Comparison of ENCODE assay signal across 33 mouse cellular contexts in the genomic region with DNA sequence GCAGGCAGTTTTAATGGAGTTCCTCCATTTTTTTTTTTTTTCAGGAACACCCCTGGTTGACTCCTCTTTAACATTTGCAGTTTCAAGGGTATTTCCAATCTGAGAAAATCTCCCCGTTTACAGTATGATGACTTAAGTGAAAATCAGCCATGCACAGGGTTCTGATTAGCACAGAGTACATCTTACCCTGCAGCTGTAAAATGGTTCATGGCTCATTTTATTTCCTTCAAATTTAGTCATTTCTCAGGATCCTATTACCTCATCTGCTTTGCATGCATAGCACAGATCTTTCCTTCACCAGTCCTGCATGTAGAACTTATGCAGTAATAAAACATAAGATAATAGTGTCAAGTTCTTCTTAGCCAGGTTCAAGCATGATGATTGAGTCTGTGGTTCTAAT.
DNase-seq lines count a peak whose midpoint lies in the region; ATAC-seq and TF ChIP-seq lines count a peak whose summit lies in the region.
"Had no signal": no experiment of that assay in that cellular context is flagged by ENCODE, and none has a peak within 500 bp of the region (broad histone marks: within the 10 kb centered on the region; RNA-seq: fewer than 3 reads in every experiment).

No protein-coding gene starts in this region.

- peak; percentile 50; the same call in 1 of the 2 replicates for ATAC-seq in hindbrain, embryonic 16.5 days
- no peak for ATAC-seq in hindbrain, embryonic 11.5 days (ENCODE audit: low FRiP score)
- ATAC-seq in neural tube, embryonic 13.5 days (ENCODE audit: low read depth): peak; percentile 74
- ATAC-seq: activated CD4-positive, CD25-positive, alpha-beta regulatory T cell, adult 4 months; forebrain, postnatal 0 days; intestine, embryonic 16.5 days had no signal

- 59% methylated on average over 1 of the region's 1 CpGs for WGBS in hindbrain, embryonic 16.5 days
- WGBS in hindbrain, embryonic 11.5 days: 83% methylated on average over 1 of the region's 1 CpGs
- WGBS in neural tube, embryonic 13.5 days: 68% methylated on average over 1 of the region's 1 CpGs
- WGBS in thymus, adult 2 months: 93% methylated on average over 1 of the region's 1 CpGs

- H3K27ac ChIP-seq in hindbrain, embryonic 16.5 days (ENCODE audit: low read depth, low read length): no peak overlapping the region
- H3K27ac ChIP-seq in hindbrain, embryonic 11.5 days (ENCODE audit: low read depth, low read length): no peak overlapping the region
- no peak overlapping the region for H3K27ac ChIP-seq in neural tube, embryonic 13.5 days (replicated peaks)
- peak overlapping the region; percentile 48; the same call in 1 of the 2 replicates for H3K27ac ChIP-seq in embryonic fibroblast, embryonic 13.5 days (ENCODE audit: insufficient read depth, low read length)
- H3K27ac ChIP-seq in thymus, adult 2 months (ENCODE audit: control insufficient read depth, insufficient read depth, low read length): no peak overlapping the region
- H3K27ac ChIP-seq: embryonic facial prominence, embryonic 13.5 days; forebrain, embryonic 12.5 days; heart, embryonic 10.5 days; heart, embryonic 15.5 days; hindbrain, embryonic 12.5 days; kidney, postnatal 0 days; limb, embryonic 15.5 days; liver, embryonic 13.5 days; macrophage; stomach, postnatal 0 days had no signal

- DNase-seq in hindbrain, embryonic 11.5 days (ENCODE audit: low spot score): no peak
- DNase-seq in neural tube, embryonic 10.5 days (ENCODE audit: extremely low spot score, low spot score): no peak
- no peak for DNase-seq in thymus, adult 2 months
- DNase-seq in frontal cortex, postnatal 36 days (ENCODE audit: low spot score in 2 of 2): no peak
- DNase-seq: adrenal gland, adult 2 months; adrenal gland, postnatal 36 days; B cell, adult 2 months; cerebellum, adult 2 months; cerebellum, postnatal 14 days; forebrain, postnatal 0 days; gastrocnemius, postnatal 25 days; heart, adult 11 months; kidney, adult 8-10 months; kidney, postnatal 4 days; liver, embryonic 13.5 days; lung, adult 18-20 months; lung, postnatal 10 days; right cerebral cortex, postnatal 4 days; thymus, postnatal 4 days had no signal

- no peak overlapping the region for H3K4me2 ChIP-seq in hindbrain, embryonic 16.5 days (ENCODE audit: low read length)
- no peak overlapping the region for H3K4me2 ChIP-seq in hindbrain, embryonic 11.5 days (replicated peaks; ENCODE audit: low read depth, low read length)
- H3K4me2 ChIP-seq in neural tube, embryonic 13.5 days: no peak overlapping the region
- H3K4me2 ChIP-seq: embryonic facial prominence, embryonic 13.5 days; forebrain, embryonic 12.5 days; heart, embryonic 15.5 days; hindbrain, embryonic 12.5 days; limb, embryonic 15.5 days; liver, embryonic 13.5 days had no signal

- no peak for TF ChIP-seq CTCF in embryonic fibroblast, embryonic 13.5 days (IDR thresholded peaks at IDR 0.05; ENCODE audit: borderline replicate concordance, insufficient read depth, low read length)
- TF ChIP-seq CTCF in thymus, adult 2 months (IDR thresholded peaks at IDR 0.05; ENCODE audit: borderline replicate concordance, control insufficient read depth, extremely low read depth, insufficient read depth, low read length, poor library complexity): no peak

- H3K36me3 ChIP-seq in hindbrain, embryonic 16.5 days (ENCODE audit: control insufficient read depth, insufficient read depth, low read length): no peaks in the 10 kb centered on the region
- H3K36me3 ChIP-seq in hindbrain, embryonic 11.5 days (ENCODE audit: control insufficient read depth, insufficient read depth, low read length): no peaks in the 10 kb centered on the region
- H3K36me3 ChIP-seq in neural tube, embryonic 13.5 days: no peaks in the 10 kb centered on the region
- no peaks in the 10 kb centered on the region for H3K36me3 ChIP-seq in thymus, adult 2 months (ENCODE audit: control insufficient read depth, insufficient read depth, low read length)
- H3K36me3 ChIP-seq: embryonic facial prominence, embryonic 13.5 days; forebrain, embryonic 12.5 days; heart, embryonic 10.5 days; heart, embryonic 15.5 days; hindbrain, embryonic 12.5 days; limb, embryonic 15.5 days; liver, embryonic 13.5 days had no signal

- no peaks in the 10 kb centered on the region for H3K4me1 ChIP-seq in hindbrain, embryonic 16.5 days (ENCODE audit: control insufficient read depth, insufficient read depth, low read depth, low read length)
- no peaks in the 10 kb centered on the region for H3K4me1 ChIP-seq in hindbrain, embryonic 11.5 days (replicated peaks; ENCODE audit: control insufficient read depth, insufficient read depth, low read length)
- H3K4me1 ChIP-seq in neural tube, embryonic 13.5 days (replicated peaks): peaks cover 5% of the 10 kb centered on the region
- H3K4me1 ChIP-seq in embryonic fibroblast, embryonic 13.5 days (ENCODE audit: control insufficient read depth, insufficient read depth, low read length): no peaks in the 10 kb centered on the region; the same call in 1 of the 2 replicates
- no peaks in the 10 kb centered on the region for H3K4me1 ChIP-seq in thymus, adult 2 months (replicated peaks; ENCODE audit: control insufficient read depth, insufficient read depth, low read length)
- H3K4me1 ChIP-seq: forebrain, embryonic 12.5 days; heart, embryonic 10.5 days; heart, embryonic 15.5 days; hindbrain, embryonic 12.5 days; limb, embryonic 15.5 days; liver, embryonic 13.5 days had no signal

- no peak for TF ChIP-seq POLR2A in embryonic fibroblast, embryonic 13.5 days (IDR thresholded peaks at IDR 0.05; ENCODE audit: low read depth, low read length)
- TF ChIP-seq POLR2A in thymus, adult 2 months (IDR thresholded peaks at IDR 0.05; ENCODE audit: control insufficient read depth, extremely low read depth, insufficient read depth, low read length, poor library complexity): no peak

- no peak overlapping the region for H3K9ac ChIP-seq in hindbrain, embryonic 16.5 days (ENCODE audit: low read depth, low read length)
- no peak overlapping the region for H3K9ac ChIP-seq in hindbrain, embryonic 11.5 days (ENCODE audit: low read depth, low read length)
- H3K9ac ChIP-seq in neural tube, embryonic 13.5 days: no peak overlapping the region
- H3K9ac ChIP-seq: embryonic facial prominence, embryonic 13.5 days; forebrain, embryonic 12.5 days; forebrain, postnatal 0 days; heart, embryonic 15.5 days; hindbrain, embryonic 12.5 days; limb, embryonic 15.5 days; liver, embryonic 13.5 days had no signal

- no peaks in the 10 kb centered on the region for H3K27me3 ChIP-seq in hindbrain, embryonic 16.5 days (replicated peaks; ENCODE audit: control insufficient read depth, insufficient read depth, low read length)
- no peaks in the 10 kb centered on the region for H3K27me3 ChIP-seq in hindbrain, embryonic 11.5 days (ENCODE audit: control insufficient read depth, insufficient read depth, low read length)
- no peaks in the 10 kb centered on the region for H3K27me3 ChIP-seq in neural tube, embryonic 13.5 days
- H3K27me3 ChIP-seq in thymus, adult 2 months (ENCODE audit: control insufficient read depth, insufficient read depth, low read length): no peaks in the 10 kb centered on the region
- H3K27me3 ChIP-seq: embryonic facial prominence, embryonic 13.5 days; forebrain, embryonic 12.5 days; heart, embryonic 15.5 days; hindbrain, embryonic 12.5 days; limb, embryonic 15.5 days; liver, embryonic 13.5 days had no signal

- no peak overlapping the region for H3K4me3 ChIP-seq in hindbrain, embryonic 16.5 days (ENCODE audit: low read length)
- no peak overlapping the region for H3K4me3 ChIP-seq in hindbrain, embryonic 11.5 days (ENCODE audit: low read depth, low read length)
- H3K4me3 ChIP-seq in neural tube, embryonic 13.5 days: no peak overlapping the region
- H3K4me3 ChIP-seq in embryonic fibroblast, embryonic 13.5 days (ENCODE audit: insufficient read depth, low read length): no peak overlapping the region
- H3K4me3 ChIP-seq in thymus, adult 2 months (ENCODE audit: control insufficient read depth, insufficient read depth, low read length): no peak overlapping the region
- H3K4me3 ChIP-seq: embryonic facial prominence, embryonic 13.5 days; forebrain, embryonic 12.5 days; heart, embryonic 10.5 days; heart, embryonic 15.5 days; hindbrain, embryonic 12.5 days; limb, embryonic 15.5 days; liver, embryonic 13.5 days had no signal

- no peaks in the 10 kb centered on the region for H3K9me3 ChIP-seq in hindbrain, embryonic 16.5 days (ENCODE audit: control insufficient read depth, low read length)
- no peaks in the 10 kb centered on the region for H3K9me3 ChIP-seq in hindbrain, embryonic 11.5 days (ENCODE audit: control insufficient read depth, low read length)
- H3K9me3 ChIP-seq in neural tube, embryonic 13.5 days: no peaks in the 10 kb centered on the region
- H3K9me3 ChIP-seq: embryonic facial prominence, embryonic 13.5 days; forebrain, embryonic 12.5 days; heart, embryonic 10.5 days; heart, embryonic 15.5 days; hindbrain, embryonic 12.5 days; limb, embryonic 15.5 days; liver, embryonic 13.5 days had no signal
